In genomic region chr11:85308799-85309198, GRCm38 (mm10) we compare ENCODE assay signal across 12 mouse cellular contexts. TPM values are rescaled to one million over a fixed set of nuclear protein-coding genes. Genes with fewer than 3 reads are reported as not detected.
DNase-seq lines count a peak whose midpoint lies in the region; ATAC-seq and TF ChIP-seq lines count a peak whose summit lies in the region.
"Had no signal": no experiment of that assay in that cellular context is flagged by ENCODE, and none has a peak within 500 bp of the region (broad histone marks: within the 10 kb centered on the region; RNA-seq: fewer than 3 reads in every experiment).

No protein-coding gene starts in this region.

- no peak overlapping the region for H3K4me3 ChIP-seq in intestine, postnatal 0 days (ENCODE audit: low read depth, low read length)
- H3K4me3 ChIP-seq in intestine, embryonic 16.5 days (ENCODE audit: low read length), result no peak overlapping the region
- no peak overlapping the region for H3K4me3 ChIP-seq in thymus, adult 2 months (ENCODE audit: control insufficient read depth, insufficient read depth, low read length)
- no peak overlapping the region for H3K4me3 ChIP-seq in stomach, postnatal 0 days (ENCODE audit: low read depth, low read length)
- H3K4me3 ChIP-seq: embryonic facial prominence, embryonic 13.5 days; hindbrain, embryonic 10.5 days had no signal

- DNase-seq in thymus, postnatal 4 days, result peak; percentile 17
- DNase-seq in thymus, adult 2 months, result no peak
- DNase-seq in NIH3T3 (ENCODE audit: low read depth), result peak; percentile 37
- DNase-seq in stomach, postnatal 0 days (ENCODE audit: low spot score), result no peak
- DNase-seq in kidney, adult 8-10 months, result no peak
- no peak for DNase-seq in thymus, postnatal 10 days (ENCODE audit: low spot score in 2 of 2)
- DNase-seq: adrenal gland, postnatal 25 days; kidney, adult 18-20 months had no signal

- no peak overlapping the region for H3K4me2 ChIP-seq in intestine, postnatal 0 days (replicated peaks; ENCODE audit: low read depth)
- H3K4me2 ChIP-seq in intestine, embryonic 16.5 days (ENCODE audit: low read depth, low read length), result no peak overlapping the region
- no peak overlapping the region for H3K4me2 ChIP-seq in stomach, postnatal 0 days (replicated peaks; ENCODE audit: low read depth)
- H3K4me2 ChIP-seq: embryonic facial prominence, embryonic 13.5 days had no signal

- TF ChIP-seq CTCF in intestine, postnatal 0 days (IDR thresholded peaks at IDR 0.05; ENCODE audit: low read depth), result peak; percentile 27
- no peak for TF ChIP-seq CTCF in thymus, adult 2 months (IDR thresholded peaks at IDR 0.05; ENCODE audit: borderline replicate concordance, control insufficient read depth, extremely low read depth, insufficient read depth, low read length, poor library complexity)
- peak; percentile 32; the same call in 1 of the 2 replicates for TF ChIP-seq CTCF in stomach, postnatal 0 days (IDR thresholded peaks at IDR 0.05; ENCODE audit: low read depth)

- H3K27me3 ChIP-seq in intestine, postnatal 0 days (replicated peaks; ENCODE audit: control insufficient read depth, insufficient read depth, low read length), result no peaks in the 10 kb centered on the region
- no peaks in the 10 kb centered on the region for H3K27me3 ChIP-seq in intestine, embryonic 16.5 days (replicated peaks; ENCODE audit: control insufficient read depth, insufficient read depth, low read length)
- H3K27me3 ChIP-seq in thymus, adult 2 months (ENCODE audit: control insufficient read depth, insufficient read depth, low read length), result no peaks in the 10 kb centered on the region
- H3K27me3 ChIP-seq in stomach, postnatal 0 days (ENCODE audit: control insufficient read depth, insufficient read depth, low read length), result no peaks in the 10 kb centered on the region
- H3K27me3 ChIP-seq: embryonic facial prominence, embryonic 13.5 days had no signal

- 81% methylated on average over 2 of the region's 2 CpGs for WGBS in intestine, postnatal 0 days
- 74% methylated on average over 2 of the region's 2 CpGs for WGBS in intestine, embryonic 16.5 days
- WGBS in thymus, adult 2 months, result 71% methylated on average over 2 of the region's 2 CpGs
- WGBS in stomach, postnatal 0 days, result 67% methylated on average over 2 of the region's 2 CpGs

- TF ChIP-seq POLR2A in thymus, adult 2 months (IDR thresholded peaks at IDR 0.05; ENCODE audit: control insufficient read depth, extremely low read depth, insufficient read depth, low read length, poor library complexity), result no peak

- H3K9ac ChIP-seq in intestine, postnatal 0 days (ENCODE audit: low read depth, low read length), result no peak overlapping the region
- H3K9ac ChIP-seq in intestine, embryonic 16.5 days (ENCODE audit: low read depth, low read length), result no peak overlapping the region
- H3K9ac ChIP-seq in stomach, postnatal 0 days (ENCODE audit: low read length), result no peak overlapping the region
- H3K9ac ChIP-seq: embryonic facial prominence, embryonic 13.5 days had no signal

- no peak for ATAC-seq in intestine, postnatal 0 days
- no peak for ATAC-seq in intestine, embryonic 16.5 days
- no peak for ATAC-seq in stomach, postnatal 0 days (ENCODE audit: low FRiP score, low TSS enrichment)

- no peak overlapping the region for H3K27ac ChIP-seq in intestine, postnatal 0 days (ENCODE audit: low read depth, low read length)
- H3K27ac ChIP-seq in intestine, embryonic 16.5 days (ENCODE audit: low read length), result no peak overlapping the region
- H3K27ac ChIP-seq in thymus, adult 2 months (ENCODE audit: control insufficient read depth, insufficient read depth, low read length), result no peak overlapping the region
- no peak overlapping the region for H3K27ac ChIP-seq in stomach, postnatal 0 days (replicated peaks)
- H3K27ac ChIP-seq: embryonic facial prominence, embryonic 13.5 days; hindbrain, embryonic 10.5 days had no signal

- H3K36me3 ChIP-seq in intestine, postnatal 0 days (ENCODE audit: control insufficient read depth, insufficient read depth), result no peaks in the 10 kb centered on the region
- no peaks in the 10 kb centered on the region for H3K36me3 ChIP-seq in intestine, embryonic 16.5 days (ENCODE audit: control insufficient read depth, insufficient read depth, low read length)
- no peaks in the 10 kb centered on the region for H3K36me3 ChIP-seq in thymus, adult 2 months (ENCODE audit: control insufficient read depth, insufficient read depth, low read length)
- H3K36me3 ChIP-seq in stomach, postnatal 0 days (ENCODE audit: control insufficient read depth, insufficient read depth, low read length), result no peaks in the 10 kb centered on the region
- H3K36me3 ChIP-seq: embryonic facial prominence, embryonic 13.5 days had no signal

- no peaks in the 10 kb centered on the region for H3K4me1 ChIP-seq in intestine, postnatal 0 days (replicated peaks; ENCODE audit: control insufficient read depth, insufficient read depth, low read length)
- peaks cover 9% of the 10 kb centered on the region for H3K4me1 ChIP-seq in intestine, embryonic 16.5 days (ENCODE audit: control insufficient read depth, insufficient read depth, low read length)
- peaks cover 5% of the 10 kb centered on the region for H3K4me1 ChIP-seq in thymus, adult 2 months (replicated peaks; ENCODE audit: control insufficient read depth, insufficient read depth, low read length)
- H3K4me1 ChIP-seq in stomach, postnatal 0 days (replicated peaks; ENCODE audit: control insufficient read depth, insufficient read depth), result 0 out of 2 replicates have a peak, but pooled peaks cover 2% of the 10 kb centered on the region

- H3K9me3 ChIP-seq in intestine, postnatal 0 days (ENCODE audit: control insufficient read depth), result no peaks in the 10 kb centered on the region
- no peaks in the 10 kb centered on the region for H3K9me3 ChIP-seq in intestine, embryonic 16.5 days (ENCODE audit: control insufficient read depth, low read length)
- no peaks in the 10 kb centered on the region for H3K9me3 ChIP-seq in stomach, postnatal 0 days (ENCODE audit: control insufficient read depth, low read length)
- H3K9me3 ChIP-seq: embryonic facial prominence, embryonic 13.5 days; hindbrain, embryonic 10.5 days had no signal

- TF ChIP-seq EP300 in stomach, postnatal 0 days (optimal IDR thresholded peaks at IDR 0.05), result no peak

RNA-seq across cellular contexts. Expression of gene Ppm1d, which starts 2.2 kb away (rescaled TPM):
- polyA plus RNA-seq in intestine, postnatal 0 days (2015; fragmentation: Nextera tagmentation; extraction: Ambion mirVana), result 6.0 and 6.4 TPM in 2 replicates
- 8.3 and 8.7 TPM in 2 replicates for polyA plus RNA-seq in intestine, embryonic 16.5 days (2015; fragmentation: Nextera tagmentation; extraction: Ambion mirVana)
- 12.8 and 15.2 TPM in 2 replicates for polyA plus RNA-seq in thymus, adult 2 months (2012; rRNA removed)
- polyA plus RNA-seq in stomach, postnatal 0 days (2015; fragmentation: Nextera tagmentation; extraction: Ambion mirVana), result 11.0 and 12.4 TPM in 2 replicates

RNA-seq across cellular contexts. Expression of gene Bcas3, which starts 44.2 kb away (rescaled TPM):
- polyA plus RNA-seq in intestine, postnatal 0 days (2015; fragmentation: Nextera tagmentation; extraction: Ambion mirVana), result 17.2 and 17.5 TPM in 2 replicates
- polyA plus RNA-seq in intestine, embryonic 16.5 days (2015; fragmentation: Nextera tagmentation; extraction: Ambion mirVana), result 15.4 and 20.2 TPM in 2 replicates
- 42.5 and 49.4 TPM in 2 replicates for polyA plus RNA-seq in thymus, adult 2 months (2012; rRNA removed)
- polyA plus RNA-seq in stomach, postnatal 0 days (2015; fragmentation: Nextera tagmentation; extraction: Ambion mirVana), result 16.5 and 20.4 TPM in 2 replicates

Comparison
In these comparisons a context has a peak if more than half of its experiments do, and no peak if none do; other contexts are left out.
1. DNase-seq: peak in thymus, postnatal 4 days (single experiment) and NIH3T3 (single experiment); none in thymus, adult 2 months (single experiment), stomach, postnatal 0 days (single experiment), kidney, adult 8-10 months (0 of 2) and thymus, postnatal 10 days (0 of 2).